Mouse (Mus musculus): ENCODE measurements around the gene Rnf215. TPM values are rescaled to one million over a fixed set of nuclear protein-coding genes. Genes with fewer than 3 reads are reported as not detected.
A peak's percentile ranks its signal among the peaks of the same experiment; 100 is the strongest.

Gene Rnf215
- 1 to 10 TPM; 4.6 to 6.3 TPM for total RNA-seq (2021)
- long read RNA-seq, experiment 1, transcript Rnf215-201 (9 exons, 1,874 nt) = major isoform, 7 of 11 reads
- long read RNA-seq, experiment 1, partial matches to known transcripts = 2 of 11 reads
- long read RNA-seq, experiment 1, other reads (novel, unspliced or antisense) = 2 of 11 reads
- long read RNA-seq, experiment 2, partial matches to known transcripts = 0 of 4 reads
- long read RNA-seq, experiment 2, other reads (novel, unspliced or antisense) = 1 of 4 reads

DNA sequence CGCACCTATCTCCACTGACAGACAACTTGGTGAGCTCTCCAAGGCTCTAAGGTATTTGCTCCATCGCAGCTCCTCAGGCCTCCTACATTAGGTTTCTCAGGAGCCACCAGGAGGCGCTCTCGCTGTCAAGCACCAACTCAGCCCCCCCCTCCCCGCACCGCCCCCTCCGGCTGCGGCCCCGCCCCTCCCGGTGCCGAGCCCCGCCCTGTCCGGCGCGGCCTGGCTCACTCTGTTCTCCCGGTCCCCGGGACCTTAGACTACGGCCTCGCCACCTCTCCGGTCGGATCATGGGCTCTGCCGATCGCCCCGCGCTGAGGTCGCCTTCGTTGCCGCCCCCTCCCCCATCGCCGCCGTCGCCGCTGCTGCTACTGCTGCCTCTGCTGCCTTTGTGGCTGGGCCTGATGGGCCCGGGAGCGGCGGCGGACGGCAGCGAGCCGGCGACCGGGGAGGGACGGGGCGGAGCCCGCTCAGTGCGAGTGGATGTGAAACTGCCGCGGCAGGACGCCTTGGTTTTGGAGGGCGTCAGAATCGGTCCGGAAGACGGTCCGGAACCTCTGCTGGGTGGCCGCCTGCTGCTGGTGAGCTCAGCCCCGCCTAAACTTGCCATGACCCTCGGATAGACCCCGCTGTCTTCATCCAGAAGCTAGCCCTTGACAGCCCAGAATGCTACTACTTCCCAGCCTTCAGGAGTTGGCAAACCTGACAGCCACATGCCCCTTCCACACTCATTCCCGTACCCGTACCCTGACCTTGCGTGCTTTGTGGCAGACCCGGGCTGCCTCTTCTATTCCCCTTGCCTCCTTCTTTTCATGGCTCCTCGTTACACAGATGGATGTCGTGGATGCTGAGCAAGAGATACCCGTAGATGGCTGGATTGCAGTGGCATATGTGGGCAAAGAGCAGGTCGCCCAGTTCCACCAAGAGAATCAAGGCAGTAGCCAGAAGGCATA, at the start of gene Rnf215:
Rnf215 (plus strand) TSS at position 217 of the 950 bp plus-strand sequence.
- Histone ChIP-seq H3K27ac (peak within 1 kb of the TSS; percentile 97), H3K4me3 (peak within 1 kb of the TSS; percentile 98)
- intact Hi-C loops (cut with DNase I) = loop anchor here (1.0 to 5.0 kb wide), 3 partner anchors 25 to 287 kb away; partner anchors contain the start of genes Ccdc157 and Sf3a1
- TF ChIP-seq CTCF (IDR thresholded peaks at IDR 0.05) = peak; percentile 87
- DNase-seq = peak; percentile 94

DNA sequence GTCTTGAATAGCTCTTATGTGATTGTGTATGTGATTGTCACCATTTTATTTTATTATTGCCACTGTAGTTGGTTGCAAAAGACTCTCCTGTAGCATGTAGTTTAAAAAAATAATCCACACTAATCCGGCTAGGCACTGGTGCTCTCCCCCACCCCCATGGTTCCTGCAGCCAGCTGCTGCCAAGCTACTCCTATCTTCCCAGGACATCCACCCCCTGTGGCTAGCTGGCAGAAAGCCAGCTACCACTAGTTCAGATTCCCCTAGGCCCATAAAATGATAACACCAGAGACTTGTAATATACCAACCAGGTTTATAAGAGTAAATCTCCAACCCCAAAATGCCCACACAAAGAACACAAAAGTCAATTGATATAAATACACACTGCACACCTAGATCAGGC, 48.8 kb upstream of the Rnf215 start:
- TF ChIP-seq CTCF (IDR thresholded peaks at IDR 0.05) = no peak
- no peak overlapping the region for H3K27ac ChIP-seq
- no peak for DNase-seq
- H3K4me3 ChIP-seq = no peak overlapping the region
- intact Hi-C loops (cut with DNase I) = no loop called here

DNA sequence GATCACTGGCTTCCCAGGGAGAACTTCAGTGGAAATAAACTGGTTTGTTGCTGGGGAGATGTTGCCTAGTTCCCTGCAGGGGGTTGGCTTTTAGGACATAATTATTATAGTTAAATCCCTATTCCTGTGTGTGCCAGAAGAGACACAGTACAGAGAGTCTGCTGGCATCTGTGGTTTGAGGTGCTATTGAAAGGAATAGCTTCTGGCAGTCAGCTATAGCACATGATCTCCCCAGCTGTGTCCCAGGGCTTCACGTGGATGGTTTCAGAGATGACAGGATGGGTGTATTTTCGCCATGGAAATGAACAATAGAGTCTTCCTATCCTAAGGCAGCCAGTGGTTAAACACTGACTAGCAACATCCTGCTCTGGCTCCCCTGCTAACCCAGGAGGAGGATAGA, 47.7 kb upstream of the Rnf215 start:
- TF ChIP-seq CTCF (IDR thresholded peaks at IDR 0.05) = no peak
- intact Hi-C loops (cut with DNase I) = no loop called here
- Histone ChIP-seq H3K27ac (no peak overlapping the region), H3K4me3 (no peak overlapping the region)
- DNase-seq = no peak

DNA sequence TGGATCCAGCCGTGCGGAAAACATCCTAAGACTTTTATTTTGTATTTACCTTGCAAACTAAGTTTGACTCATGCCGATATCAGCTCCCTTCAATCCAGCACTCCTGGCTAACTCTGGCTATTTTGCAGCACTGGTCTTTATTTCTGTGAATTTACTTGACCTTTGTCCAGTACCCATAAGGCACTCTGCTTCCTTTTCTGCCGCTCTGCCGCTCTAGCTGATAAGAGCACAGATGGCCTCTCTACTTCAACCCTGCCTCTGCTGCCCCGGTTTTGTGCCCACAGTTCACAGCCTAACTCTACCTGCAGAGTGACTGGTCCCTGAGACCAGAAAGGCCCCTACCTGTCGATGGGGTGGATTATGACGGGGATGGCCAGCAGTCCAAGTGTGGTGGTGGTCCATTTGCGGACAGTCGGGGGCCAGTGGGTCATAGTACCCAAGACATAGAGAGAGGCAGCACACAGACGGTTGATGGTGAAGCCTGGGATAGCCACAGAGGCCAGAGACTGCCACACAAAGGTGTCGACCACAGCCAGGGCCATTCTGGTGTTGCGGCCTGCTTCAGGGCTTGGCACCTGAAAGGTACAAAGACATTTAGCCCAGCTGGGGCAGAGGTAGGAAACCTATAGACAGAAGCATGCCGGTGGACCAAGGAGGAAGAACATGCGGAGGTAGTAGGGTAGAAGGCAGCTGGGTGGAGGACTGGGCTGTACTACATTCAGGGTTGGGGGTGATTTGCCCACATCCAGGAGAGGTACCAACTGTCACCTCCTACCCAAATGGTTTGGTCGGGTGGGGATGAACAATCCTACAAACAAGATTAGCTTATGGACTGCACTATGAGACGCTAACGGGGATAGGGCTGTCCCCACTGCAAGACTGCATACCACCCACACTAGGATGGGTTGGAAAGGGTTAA, 41.3 kb upstream of the Rnf215 start:
- intact Hi-C loops (cut with DNase I) = loop anchor here (2.0 to 10.0 kb wide), 2 partner anchors 29 to 751 kb away; partner anchors contain the start of genes Nf2 and Sec14l2
- H3K27ac ChIP-seq = peak overlapping the region; percentile 87; the same call in 1 of the 2 replicates
- H3K4me3 ChIP-seq = peak overlapping the region; percentile 83; the same call in 1 of the 2 replicates
- TF ChIP-seq CTCF (IDR thresholded peaks at IDR 0.05) = no peak
- DNase-seq = no peak

DNA sequence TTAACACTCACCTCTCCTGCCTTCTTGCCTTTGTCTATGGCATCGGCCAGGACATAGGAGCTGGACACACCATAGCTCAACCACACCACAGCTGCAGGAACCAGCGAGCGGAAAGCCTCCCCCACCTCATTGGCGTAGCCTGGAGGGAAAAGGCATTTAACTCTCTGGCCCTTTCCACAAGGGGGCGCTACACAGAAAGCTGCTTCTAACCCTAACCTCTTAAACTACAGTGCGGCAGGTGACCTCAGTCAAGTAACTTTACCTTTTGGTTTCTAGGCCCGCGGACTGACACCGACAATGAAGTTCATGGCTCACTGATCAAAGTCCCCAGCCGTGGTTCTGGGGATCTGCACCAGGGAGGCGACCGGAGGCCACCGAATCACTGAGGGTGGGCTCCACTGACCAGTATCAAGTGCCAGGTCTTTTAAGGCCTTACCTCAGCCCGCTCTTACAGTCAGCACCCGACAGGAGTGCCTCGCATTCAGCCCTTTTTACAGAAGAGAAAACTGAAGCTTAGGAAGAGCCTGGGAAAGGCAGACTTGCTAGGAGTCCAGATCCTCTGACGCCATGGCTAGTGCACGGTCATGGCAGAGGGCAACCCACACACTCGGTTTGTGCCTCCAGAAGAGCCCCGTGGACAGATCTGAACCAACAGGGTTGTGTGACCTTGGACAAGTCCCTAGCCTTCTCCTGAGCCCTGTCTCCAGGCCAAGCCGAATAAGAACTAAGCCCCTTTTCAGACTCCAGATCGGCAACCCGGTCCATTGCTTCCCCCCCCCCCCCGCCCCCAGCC, 40.4 kb upstream of the Rnf215 start:
- peak; percentile 81 for TF ChIP-seq CTCF (IDR thresholded peaks at IDR 0.05)
- intact Hi-C loops (cut with DNase I) = loop anchor here (2.0 to 10.0 kb wide), 2 partner anchors 28 to 750 kb away; partner anchors contain the start of genes Nf2 and Sec14l2
- DNase-seq = peak; percentile 78
- Histone ChIP-seq H3K27ac (peak overlapping the region; percentile 87), H3K4me3 (peak overlapping the region; percentile 83)

DNA sequence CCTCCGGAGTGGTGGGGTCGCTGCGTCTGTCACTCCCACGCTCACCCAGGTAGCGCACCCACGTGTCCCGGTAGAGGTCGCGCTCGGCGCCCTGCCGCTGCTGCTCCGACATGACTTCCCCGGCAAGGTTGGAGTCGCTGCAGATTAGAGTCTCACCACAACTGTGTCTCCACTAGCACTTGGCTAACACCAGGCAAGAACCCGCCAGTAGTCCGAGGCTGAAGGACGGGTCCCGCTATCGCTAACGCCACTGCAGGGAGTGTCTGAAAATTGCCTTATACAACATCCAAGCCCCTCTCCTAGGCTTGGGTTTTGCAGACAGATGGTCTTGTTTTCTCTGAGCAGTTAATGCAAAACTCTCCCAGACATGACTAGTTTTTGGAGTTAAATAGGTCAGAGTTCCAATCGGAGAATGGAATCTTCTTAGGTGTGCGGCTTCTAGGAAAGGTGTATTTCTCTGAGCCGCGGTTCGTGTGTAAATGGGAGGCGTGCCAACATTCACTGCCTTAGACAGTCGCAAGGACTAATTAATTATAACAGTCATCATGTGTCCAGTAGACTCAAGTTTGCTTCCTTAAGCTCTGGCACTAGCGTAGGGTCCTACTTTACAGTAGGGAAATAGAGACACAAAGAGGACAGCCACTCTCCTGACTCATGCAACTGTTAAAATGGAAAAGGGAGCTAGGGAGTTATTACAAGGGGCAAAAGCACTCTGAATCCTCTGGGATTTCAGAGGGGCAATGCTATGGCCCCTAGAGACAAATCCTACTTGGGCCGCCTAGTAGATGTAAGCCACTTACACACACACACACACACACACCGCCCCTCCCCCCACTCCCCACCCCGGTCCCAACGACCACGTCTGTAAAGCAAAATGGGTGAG, 39.6 kb upstream of the Rnf215 start, which contains the start of gene Mtfp1:
Mtfp1 (minus strand) TSS at position 275 of the 883 bp plus-strand sequence.
- Histone ChIP-seq H3K4me3 (peak within 1 kb of the TSS; percentile 83), H3K27ac (peak within 1 kb of the TSS; percentile 87)
- intact Hi-C loops (cut with DNase I) = loop anchor here (2.0 to 10.0 kb wide), 2 partner anchors 27 to 749 kb away; partner anchors contain the start of genes Nf2 and Sec14l2
- peak; percentile 76 for DNase-seq
- peak; percentile 3; the same call in 1 of the 2 replicates for TF ChIP-seq CTCF (IDR thresholded peaks at IDR 0.05)

DNA sequence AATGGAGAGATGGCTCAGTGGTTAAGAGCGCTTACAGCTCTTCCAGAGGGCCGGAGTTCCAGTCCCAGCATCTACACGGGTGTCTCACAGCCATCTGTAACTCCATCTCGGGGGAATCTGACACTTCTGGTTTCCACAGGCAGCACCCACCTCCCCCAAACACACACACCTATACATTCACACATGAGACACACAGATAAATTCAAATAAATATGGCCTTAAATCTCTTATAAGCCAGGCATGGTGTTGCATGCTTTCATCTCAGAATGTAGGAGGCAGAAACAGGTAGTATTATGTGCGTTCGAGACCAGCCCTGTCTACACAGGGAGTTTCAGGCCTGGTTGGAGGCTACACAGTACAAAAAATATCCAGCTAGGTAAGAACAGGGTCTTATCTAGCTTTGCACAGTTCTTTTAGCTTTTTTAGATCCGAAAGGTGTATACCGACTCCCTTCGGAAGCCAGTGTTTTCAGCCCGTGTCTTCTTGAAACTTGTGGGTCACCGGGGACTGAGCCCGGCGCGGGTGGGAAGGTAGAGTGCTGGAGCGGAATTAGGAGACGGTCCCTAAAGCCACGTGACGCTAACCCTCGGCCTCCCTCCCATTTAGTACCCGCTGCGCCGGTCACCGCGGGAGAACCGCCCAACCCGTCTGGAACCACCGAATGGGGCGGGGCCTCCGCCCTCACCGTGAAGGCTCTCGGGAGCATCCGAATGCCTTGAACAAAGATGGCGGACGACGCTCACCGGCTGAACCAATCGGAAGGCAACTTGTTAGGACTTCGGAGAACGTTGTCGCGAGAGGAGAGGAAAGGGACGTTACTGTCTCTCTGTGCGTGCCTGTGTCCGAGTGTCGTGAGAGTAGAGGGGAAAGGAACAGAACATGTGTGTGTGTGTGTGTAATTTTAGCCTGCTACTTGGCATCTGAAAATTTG, 38.7 kb upstream of the Rnf215 start:
- peak; percentile 100 for DNase-seq

DNA sequence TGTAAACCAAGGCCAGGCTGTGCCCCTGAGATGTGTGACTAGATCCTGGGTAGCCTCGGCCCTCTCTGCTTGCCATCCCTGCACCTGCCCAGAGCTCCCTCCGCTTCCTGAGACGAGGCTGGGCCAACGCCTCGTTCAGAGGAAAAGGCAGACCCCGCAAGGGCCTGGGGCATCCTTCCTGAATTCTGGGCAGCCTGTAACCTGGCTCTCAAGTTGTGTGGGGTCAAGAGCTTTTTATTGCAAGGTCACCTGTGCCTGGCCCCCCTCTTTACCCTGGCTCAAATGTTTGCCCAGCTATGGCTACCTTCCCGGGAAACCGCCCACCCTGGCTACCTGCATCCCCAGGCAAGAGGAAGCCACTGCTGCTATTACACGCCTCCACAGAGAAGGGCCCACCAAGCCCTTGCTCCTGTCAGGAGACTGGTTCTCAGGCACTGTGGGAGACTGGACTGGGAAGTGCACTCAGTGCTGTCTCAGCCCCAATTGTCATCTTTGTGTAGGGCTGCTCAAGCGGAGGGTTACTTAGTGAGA, 37.8 kb upstream of the Rnf215 start:
- Histone ChIP-seq H3K27ac (peak overlapping the region; percentile 94), H3K4me3 (peak overlapping the region; percentile 83)
- DNase-seq = peak; percentile 40
- intact Hi-C loops (cut with DNase I) = loop anchor here (10.0 kb wide), 1 partner anchor 748 kb away; the partner anchor contains the start of gene Nf2
- TF ChIP-seq CTCF (IDR thresholded peaks at IDR 0.05) = no peak

More for the DNA sequence above, 38.7 kb upstream of the Rnf215 start:
- no peak for TF ChIP-seq CTCF (IDR thresholded peaks at IDR 0.05)
- Histone ChIP-seq H3K4me3 (peak overlapping the region; percentile 83), H3K27ac (peak overlapping the region; percentile 94)
- intact Hi-C loops (cut with DNase I) = loop anchor here (10.0 kb wide), 1 partner anchor 748 kb away; the partner anchor contains the start of gene Nf2

DNA sequence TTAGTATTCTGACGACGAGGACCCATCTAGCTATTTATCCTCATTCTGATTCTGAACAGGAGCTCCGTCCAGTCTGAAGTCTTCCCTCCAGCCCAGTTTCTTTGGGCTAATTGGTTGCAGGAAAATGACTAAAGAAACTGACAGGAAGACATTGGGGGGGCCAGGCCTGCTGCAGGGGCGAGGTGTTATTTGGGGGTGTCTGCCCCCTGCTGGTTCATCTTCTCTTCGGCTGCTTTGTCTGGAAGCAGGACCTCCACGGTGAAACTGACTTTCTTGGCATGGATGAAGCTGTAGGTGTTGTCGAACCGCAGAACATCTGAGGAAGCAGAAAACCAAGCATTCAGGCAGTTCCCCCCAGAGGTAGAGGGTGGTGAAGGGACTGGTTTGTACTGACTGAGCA, 36.9 kb upstream of the Rnf215 start:
- no peak for DNase-seq
- TF ChIP-seq CTCF (IDR thresholded peaks at IDR 0.05) = no peak; the same call in 1 of the 2 replicates
- intact Hi-C loops (cut with DNase I) = loop anchor here (10.0 kb wide), 1 partner anchor 747 kb away; the partner anchor contains the start of gene Nf2
- no peak overlapping the region for H3K4me3 ChIP-seq
- H3K27ac ChIP-seq = no peak overlapping the region

Measured in gastrocnemius, adult 2 months (tissue).